Mouse (Mus musculus) kidney, adult 2 months (tissue): ENCODE measurements at regions not wholly inside any gene's neighbourhood (a gene's known extent, or its start where the extent isn't known, plus 50 kb on each side); places are given as distances from the start of the nearest gene placed in this dataset.

Experiments
- CTCF ChIP-seq: fragments of 200-500 bp; conservative IDR thresholded peaks from 2 replicates; pipeline ENCODE4 v1.5.1; 2011; ENCODE audit warnings: low read depth, mild to moderate bottlenecking, control low read depth, low read length, moderate library complexity, mixed read lengths; ENCODE audit not compliant: insufficient read depth, insufficient read length
- POLR2A ChIP-seq: fragments of 200-500 bp; IDR thresholded peaks from one replicate; pipeline ENCODE4 v1.6.1; 2011; ENCODE audit warnings: low read depth, low read length, control low read depth

- TF ChIP-seq POLR2A = no peak
- no peak for TF ChIP-seq CTCF
Observed at GRCm38 (mm10) chr3:41368351-41369101, 187.0 kb upstream of the Jade1 start.
